Mouse (Mus musculus): Measurements from ENCODE around the gene Fam198a. TPM values are rescaled to one million over a fixed set of nuclear protein-coding genes. Genes with fewer than 3 reads are reported as not detected.

The Fam198a gene
- 1 to 10 TPM; 6.7 to 7.2 TPM for total RNA-seq (2021)
- long read RNA-seq, transcript Fam198a-204 (5 exons, 2,149 nt), result major isoform, 7 of 10 reads
- long read RNA-seq, partial matches to known transcripts, result 1 of 10 reads
- long read RNA-seq, other reads (novel, unspliced or antisense), result 2 of 10 reads

DNA sequence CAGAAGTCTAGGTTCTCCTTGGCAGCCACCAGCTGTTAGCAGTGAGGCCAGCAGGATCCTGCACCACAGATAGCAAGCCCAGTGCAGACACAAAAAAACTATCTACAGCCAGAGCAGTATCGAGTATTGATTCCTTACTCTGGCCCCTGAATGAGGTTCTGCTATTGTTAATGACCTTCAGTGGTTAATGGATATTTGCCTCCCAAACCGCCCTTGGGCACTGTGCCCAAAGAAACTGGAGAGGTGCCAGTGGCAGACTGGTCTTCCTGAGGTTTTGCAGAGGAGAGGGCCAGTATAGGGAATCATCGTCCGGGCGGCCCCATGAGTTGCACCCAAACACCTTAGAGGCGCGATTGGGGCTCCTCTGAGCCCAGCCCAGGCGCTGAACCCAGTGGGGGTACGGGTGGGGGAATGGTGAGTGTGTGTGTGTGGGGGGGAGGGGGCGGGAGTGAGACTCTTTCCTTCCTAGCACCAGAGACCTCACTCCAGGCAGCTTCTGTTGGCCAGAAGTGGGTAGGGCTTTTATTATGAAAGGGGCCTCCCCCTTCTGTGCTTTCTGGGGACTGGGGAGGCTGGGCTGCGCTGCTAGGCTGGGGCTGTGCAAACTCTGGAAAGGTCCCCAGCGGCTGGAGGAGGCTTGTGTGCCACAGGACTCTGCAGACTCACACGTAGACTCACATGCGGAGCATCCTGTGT is at the start of gene Fam198a:
Gene Fam198a, plus strand, starts transcription at position 571 of the 696 bp plus-strand sequence.
- peak in 1 of 2 experiments; percentile 48 for DNase-seq (ENCODE audit: low spot score in 2 of 2)

DNA sequence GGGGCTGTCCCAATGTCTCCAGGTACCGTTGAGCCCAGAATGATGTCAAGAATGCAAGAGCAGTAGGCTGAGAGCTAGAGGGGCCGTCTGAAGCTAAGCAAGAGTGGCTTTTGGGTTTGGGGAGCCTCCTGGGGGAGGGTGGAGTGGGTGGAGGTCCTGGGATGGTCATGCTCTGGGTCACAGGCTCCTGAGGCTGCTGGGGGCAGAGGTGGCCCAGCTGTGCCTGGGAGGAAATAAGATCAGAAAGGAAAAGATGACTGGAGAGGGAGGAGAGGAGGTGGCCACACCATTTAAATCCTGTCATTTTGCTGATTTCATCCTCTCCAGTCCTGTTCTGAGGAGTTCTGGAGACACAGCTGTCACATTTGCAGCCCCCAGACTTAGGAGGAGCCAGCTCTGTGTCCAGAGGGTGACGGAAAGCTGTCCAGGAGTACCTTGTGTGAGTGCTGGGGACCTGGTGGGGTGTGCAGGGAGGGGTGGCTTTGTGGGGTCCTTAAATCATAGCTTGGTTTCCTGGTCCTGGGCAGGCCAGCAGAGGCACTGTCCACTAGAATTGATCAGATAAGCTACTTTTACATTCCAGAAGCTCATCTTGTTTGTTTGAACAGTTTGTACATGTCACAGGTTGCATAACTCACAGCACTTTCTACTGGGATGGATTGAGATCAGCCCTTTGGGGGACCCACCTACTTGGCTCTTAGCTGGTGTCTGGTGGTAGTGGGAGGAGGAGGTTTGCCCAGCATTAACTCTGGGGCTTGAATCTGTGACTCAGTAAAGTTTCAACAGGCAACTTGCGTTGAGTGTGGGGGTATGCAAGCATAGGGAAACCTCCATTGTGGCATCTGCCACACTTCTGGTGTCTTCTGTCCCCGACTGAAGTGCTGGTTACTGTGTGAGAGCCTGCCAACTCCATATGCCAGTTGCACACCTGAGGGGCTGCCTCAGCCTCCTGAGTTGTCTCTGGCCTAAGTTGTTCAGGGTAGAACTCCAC is 48.8 kb upstream of the Fam198a start:
- no peak for DNase-seq (ENCODE audit: low spot score in 2 of 2)

DNA sequence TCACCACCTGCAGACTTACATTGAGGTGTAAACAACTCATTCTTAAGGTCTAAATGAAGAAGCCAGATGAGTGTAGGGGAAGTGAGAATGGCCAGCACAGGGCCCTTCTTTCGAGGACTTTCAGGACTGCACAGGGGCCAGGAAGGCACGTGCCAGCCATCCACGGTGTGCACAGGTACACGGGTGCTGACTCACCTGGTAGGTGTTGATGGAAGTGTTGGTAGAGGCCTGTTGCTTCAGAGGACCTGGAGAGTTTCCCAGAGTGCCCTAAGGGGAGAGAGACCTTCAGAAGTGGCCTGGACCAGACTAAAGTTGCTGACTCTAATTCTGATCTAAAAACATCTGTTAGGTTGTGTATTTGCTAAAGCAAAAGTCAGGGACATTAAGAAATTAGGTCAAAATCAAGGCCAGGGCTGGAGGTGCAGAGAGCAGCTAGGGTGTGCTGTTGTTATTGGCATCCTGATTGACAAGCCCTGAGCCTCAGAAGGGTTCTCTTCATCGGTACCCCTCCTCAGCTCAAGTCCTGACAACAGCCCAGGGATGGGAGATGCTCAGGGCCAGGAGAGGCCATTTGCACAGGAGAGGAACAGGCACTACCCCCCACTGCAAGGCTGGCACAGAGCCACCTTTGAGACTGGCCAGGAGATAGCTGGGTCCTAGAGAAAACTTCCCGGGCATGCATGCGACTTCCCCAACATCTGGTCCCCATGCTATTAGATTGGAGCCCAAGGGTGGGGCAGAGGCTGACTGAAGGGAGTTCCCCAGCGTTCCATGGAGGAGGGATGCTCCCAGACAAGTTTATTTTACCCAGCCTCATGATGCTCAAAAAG is 47.1 kb upstream of the Fam198a start:
- DNase-seq (ENCODE audit: low spot score in 2 of 2), result no peak

DNA sequence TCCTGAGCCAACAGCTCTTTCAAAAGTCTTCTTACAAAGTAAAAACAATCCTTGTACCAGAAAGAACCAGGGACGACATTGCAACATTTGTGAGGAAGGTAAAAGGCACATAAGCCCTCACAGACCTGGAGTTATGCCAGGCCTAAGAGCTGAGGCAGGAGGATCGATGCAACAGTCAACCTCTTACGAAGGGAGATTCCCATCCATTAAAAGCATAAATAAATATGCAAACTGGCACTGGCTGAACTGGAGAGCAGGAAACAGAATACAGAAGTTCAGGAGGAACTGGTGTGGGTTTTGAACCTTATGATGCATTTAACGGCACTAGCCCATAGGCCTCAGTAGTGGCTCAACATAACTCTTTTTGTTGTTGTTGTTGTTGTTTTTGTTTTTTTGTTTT is 46.5 kb upstream of the Fam198a start:
- DNase-seq (ENCODE audit: low spot score in 2 of 2), result no peak

DNA sequence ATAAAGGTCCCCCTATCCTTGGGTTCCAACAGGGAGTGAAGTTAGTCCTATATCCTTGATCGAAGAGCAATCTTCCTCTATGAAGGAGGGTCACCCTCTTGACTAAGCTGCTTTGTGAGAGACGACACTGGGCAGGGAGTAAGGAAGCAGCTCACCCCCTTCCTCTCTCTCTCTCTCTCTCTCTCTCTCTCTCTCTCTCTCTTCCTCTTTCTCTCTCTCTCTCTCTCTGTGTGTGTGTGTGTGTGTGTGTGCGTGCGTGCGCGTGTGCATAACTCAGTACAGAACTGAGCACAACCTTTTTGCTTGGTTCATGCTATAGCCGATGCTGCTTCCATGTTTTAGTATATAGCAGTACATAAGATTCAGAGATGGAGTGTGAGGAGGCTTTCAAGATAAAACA is 45.8 kb upstream of the Fam198a start:
- no peak for DNase-seq (ENCODE audit: low spot score in 2 of 2)

DNA sequence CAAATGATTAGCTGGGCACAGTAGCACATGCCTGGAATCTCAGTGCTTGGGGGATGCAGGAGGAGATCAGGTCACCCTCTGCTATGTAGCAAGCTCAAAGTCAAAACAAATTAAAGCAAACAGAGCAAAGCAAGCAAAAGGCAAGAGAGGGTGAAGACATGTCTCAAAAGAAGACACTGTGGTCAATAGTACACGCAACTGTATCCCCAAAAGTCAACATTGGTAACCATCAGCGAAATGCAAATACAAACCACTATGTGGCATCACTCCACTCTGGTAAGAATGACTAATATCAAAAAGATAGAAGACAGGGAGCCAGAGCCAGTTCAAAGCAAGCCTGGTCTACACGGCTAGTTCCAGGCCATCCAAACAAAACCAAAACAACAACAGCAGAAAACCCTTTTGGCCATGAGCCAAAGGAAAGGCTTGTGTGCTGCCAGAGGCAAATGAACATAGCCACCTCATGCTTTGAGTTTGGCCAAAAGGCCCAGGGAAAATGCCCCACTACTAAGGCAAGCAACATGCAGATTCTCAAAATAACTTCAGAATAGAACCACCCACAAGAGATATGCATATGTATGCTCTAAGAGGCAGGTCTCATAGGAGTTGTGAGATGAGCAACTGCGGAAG is 45.1 kb upstream of the Fam198a start:
- peak in 1 of 2 experiments; percentile 39 for DNase-seq (ENCODE audit: low spot score in 2 of 2)

DNA sequence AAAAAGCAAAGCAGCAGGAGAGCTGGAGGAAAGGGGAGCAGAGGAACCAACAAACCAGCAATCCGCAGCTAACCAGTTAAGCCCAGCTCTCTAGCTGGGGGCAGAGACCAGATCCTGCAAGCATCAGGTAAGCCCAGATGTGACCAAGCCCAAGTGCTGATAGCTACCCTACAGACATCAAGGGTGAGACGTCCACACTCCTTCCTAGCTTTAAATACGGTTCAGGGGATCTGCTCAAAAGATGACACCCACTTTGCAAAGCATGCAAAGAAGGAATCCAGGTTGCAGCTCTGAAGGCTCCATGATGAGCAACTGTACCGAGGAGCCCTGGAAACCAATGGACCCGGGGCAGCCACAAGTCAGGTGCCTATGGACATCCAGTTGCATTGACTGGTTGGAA is 44.3 kb upstream of the Fam198a start:
- DNase-seq (ENCODE audit: low spot score in 2 of 2), result no peak

DNA sequence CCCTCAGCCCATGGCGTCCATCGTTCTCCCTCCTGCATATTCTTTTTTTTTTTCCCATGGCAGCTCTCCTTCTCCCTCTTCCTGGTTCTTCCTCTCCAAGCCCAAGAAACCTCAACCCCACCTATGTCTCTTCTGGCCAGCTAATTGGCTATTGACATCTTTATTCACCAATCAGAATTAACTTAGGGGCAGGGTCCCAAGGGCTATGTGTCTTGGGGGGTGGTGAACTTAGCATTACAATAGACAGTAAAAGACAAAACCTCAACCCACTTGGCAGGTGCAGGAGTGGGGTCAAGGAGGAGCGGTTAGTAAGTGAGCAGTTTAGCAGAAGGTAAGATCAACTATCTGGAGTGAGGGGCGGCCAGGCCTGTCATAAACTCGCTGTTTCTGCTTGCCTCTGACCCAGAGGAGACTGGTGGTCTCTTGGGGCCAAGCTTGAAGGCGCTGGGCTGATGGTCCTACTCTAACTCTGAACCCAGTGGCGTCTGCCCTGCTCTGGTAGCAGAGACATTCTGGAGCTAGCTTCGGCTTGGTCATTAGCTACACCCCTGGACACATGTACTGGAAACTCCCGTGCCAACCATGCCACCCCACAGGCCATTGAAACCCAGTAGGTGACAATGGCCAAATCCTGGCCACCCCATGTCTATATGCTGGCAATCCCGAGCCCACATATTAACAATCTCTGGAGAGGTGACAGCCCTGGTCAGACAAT is 43.3 kb upstream of the Fam198a start:
- DNase-seq (ENCODE audit: low spot score in 2 of 2), result no peak

DNA sequence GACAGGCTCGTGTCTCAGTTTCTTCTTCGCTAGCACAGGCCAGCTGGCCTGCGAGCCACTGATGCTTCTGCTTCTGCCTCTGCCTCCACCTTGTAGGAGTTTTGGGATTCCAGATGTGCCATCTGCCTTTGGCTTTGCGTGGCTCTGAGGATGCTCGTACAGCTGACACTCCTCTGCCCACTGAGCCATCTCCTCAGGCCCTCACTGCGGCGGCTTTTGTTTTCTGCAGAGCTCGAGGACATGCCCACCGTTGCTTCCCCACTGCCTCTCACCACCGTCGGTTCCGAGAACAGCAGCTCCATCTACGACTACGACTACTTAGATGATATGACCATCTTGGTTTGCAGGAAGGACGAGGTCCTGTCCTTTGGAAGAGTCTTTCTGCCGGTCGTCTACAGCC is 42.5 kb upstream of the Fam198a start:
- no peak for DNase-seq (ENCODE audit: low spot score in 2 of 2)

DNA sequence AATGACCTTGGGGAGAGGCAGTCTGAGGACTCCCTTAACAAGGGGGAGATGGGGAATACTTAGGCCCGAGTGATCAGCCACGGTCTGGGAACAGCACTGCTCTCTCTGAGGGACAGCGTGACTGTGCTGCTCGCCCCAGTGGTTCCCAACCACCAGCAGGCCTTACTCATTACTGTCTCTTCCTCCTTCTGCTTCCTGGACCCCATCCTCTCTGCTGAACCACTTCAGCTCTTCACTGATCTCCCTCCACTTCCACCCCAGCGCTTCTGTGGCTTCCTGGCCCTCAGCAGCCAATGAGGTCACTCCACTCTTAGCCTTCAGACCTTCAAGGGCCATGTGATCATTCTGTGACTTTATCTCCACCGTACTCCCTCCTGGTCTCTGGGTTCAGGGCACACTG is 41.2 kb upstream of the Fam198a start:
- no peak for DNase-seq (ENCODE audit: low spot score in 2 of 2)

DNA sequence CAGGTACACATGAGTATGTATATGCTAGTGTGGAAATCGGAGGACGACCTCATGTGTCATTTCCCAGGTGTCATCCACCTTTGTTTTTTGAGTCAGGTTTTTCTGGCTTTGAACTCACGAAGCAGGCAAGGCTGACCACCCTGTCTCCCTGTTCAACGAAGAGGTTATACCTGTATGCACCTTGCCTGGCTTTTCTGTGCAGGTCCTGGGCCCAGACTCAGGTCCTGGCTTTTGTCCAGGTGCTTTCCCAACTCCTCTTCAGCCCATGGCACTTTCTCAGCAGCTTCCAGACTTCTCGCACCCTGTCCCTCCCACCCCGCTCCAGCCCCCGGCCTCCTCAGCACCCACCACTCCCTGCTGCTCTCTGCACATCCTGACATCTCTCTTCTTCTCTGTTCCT is 39.6 kb upstream of the Fam198a start:
- DNase-seq (ENCODE audit: low spot score in 2 of 2), result no peak

DNA sequence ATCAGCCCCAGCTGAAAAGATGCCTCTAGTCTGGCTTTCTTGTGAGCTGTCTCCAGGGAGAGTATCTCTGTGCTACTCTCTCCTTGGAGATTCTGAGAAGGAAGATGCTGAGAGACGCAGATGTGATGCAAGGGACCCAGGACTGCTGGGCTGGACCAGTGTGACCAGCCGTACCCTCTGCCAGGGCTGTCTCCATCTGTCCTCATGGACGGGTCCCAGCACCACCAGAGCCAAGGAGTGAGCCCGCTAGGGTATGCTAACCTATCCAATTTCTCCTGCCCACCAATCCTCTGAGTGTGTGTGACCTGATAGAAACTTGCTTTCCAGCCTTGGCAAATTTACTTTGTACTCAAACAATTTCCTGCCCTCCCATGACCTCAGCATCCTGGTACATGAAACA is 38.0 kb upstream of the Fam198a start:
- DNase-seq (ENCODE audit: low spot score in 2 of 2), result no peak

DNA sequence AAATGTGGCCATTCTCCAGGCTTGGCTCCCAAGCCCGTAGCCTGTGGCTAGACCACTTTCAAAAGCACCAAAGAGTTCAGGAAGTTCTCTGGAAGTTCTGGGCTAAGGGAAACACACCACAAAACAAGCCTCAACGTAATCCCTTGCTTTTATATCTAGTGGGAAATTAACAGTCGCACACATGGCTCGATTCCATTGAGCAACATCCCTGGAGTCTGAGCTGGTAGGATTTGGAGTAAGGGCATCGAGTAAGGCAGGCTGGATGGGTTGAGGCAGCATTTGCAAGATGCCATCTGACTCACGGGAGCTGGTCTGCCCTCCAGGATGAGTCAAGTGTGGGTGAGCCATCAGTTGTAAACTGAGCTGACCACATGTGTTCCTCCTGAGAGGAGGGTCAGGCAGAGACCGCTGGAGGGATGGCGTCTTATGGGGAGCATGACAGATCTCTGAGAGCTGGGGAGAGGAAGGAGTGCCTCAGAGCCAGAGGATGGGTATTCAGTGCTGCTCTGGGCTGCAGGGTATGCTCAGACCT is 36.5 kb upstream of the Fam198a start:
- no peak for DNase-seq (ENCODE audit: low spot score in 2 of 2)

DNA sequence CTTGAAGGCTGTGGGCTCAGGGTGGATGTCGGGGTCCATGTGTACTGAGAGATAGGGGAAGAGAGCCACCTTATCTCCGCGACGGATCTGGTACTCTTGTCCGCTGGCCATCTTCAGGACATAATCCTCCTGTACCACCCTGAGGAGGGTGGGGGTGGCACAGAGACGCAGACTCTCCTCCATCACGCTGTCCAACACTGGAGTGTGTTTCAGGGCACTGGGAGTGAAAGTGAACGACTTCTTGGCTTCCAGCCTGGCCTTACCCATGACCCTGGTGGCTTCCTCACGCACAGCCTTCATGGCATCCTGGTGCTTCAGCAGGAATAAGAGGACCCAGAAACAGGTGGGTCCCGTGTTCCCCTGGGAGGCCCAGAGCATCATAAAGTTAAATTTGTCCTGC is 35.7 kb upstream of the Fam198a start:
- no peak for DNase-seq (ENCODE audit: low spot score in 2 of 2)

DNA sequence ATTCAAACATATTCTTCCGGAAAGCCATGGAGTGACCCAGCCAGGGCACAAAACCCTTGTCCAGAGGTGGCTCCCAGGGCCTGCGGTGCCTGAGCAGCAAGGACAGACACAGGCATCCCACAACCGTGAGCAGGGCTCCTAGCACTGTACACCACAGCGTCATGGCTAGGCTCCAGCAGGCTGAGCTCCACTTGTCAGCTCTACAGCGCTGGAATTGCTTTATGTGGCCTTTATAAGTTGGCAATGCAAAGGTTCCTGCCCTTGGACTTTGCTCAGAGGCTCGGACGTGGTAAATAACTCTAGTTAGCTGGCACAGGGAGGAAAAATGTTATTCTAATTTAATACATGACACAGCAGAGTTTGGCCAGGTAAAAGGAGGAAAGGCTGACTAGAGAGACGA is 34.7 kb upstream of the Fam198a start, which contains the start of gene Cyp8b1:
Gene Cyp8b1, minus strand, starts transcription at position 204 of the 400 bp plus-strand sequence.
- no peak for DNase-seq (ENCODE audit: low spot score in 2 of 2)

DNA sequence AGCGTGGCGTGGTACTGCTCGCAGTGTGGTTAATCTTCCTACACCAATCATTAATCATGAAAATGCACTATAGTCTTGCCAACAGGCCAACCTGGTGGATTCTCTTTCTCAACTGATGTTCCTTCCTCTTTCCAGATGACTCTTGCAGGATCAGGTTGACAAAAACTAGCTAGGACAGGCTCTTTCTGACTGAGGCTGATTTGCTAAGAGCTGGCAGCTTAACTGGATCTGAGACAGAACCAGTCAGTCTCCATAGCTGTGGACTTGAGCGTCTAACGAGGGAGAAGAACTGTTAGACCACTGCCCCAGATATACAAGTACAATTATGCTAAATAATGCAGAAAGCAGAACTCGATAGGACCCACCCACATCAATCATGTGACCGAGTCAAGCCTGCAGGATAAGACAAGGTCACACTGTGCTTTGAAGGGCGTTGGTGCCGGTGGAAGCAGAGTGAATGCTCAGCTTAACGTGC is 31.7 kb upstream of the Fam198a start:
- no peak for DNase-seq (ENCODE audit: low spot score in 2 of 2)

DNA sequence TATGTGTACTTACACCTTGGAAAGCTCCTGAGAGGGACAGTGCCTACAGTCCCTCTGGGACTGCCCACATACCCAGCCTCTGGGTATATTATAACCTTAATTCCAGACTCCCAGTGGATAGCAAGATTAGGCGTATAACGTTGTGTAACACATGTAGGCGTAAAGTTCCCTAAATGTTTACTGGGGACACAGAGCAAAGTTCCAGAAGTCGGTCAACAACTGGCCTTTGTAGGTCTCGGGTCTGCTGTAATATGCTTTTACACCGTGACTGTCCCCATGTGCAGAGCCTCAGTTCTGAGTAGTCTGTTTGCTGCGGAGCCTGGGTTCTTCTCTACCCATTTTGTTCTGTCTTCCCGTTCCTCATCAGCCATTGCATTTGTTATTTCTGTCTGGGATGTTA is 27.3 kb upstream of the Fam198a start:
- DNase-seq (ENCODE audit: low spot score in 2 of 2), result no peak

DNA sequence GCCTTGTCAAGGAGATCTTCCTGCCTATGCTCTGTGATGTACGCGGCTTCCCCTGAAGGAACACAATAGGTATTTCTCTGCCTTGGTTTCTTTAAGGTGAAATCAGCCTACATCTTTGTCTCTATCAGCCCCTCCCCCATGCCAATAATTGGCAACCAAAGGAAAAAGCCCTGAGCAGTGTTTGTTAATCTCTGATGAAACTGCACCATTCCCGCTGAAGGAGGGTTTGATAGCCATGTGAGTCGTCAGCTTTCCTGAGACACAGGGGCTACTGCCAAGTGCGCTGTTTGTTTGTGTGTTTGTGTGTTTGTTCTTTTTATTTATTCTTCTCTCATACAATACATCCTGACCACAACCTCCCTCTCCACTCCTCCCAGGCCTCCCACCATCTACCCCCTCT is 26.9 kb upstream of the Fam198a start:
- DNase-seq (ENCODE audit: low spot score in 2 of 2), result no peak

DNA sequence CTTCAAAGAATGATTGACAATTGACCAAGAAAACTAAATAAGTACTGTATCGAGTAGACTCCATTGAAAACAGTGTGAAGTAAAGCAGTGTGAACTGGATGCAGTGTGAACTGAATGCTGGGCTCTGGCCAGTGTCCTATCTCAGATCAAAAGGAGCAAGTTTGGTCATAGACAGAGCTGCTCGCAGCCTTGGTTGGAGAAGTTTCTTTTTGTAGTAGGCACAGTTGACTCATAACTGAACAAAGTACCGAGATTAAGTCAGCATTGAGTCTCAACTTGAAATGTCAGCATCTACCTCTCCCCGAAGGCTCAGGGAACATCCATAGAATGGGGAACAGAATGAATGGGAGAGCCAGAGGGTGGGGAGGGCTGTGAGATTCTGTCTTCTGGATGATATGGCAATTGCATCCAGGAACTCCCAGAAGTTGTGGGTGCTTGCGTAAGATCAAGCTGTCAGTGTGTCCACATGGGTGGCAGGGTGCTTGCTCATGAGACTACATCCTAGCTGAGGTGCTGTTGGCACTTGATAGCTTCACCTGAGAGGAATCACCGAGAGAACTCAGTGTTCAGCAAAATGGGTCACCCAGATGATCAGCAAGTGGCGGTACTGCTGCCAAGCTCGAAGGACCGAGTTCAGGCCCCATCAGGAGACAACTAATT is 25.8 kb upstream of the Fam198a start:
- no peak for DNase-seq (ENCODE audit: low spot score in 2 of 2)
